Mouse (Mus musculus) mesoderm, embryonic 11.5 days (tissue): ENCODE results near the gene Gm27027.

Experiments used
- DNase-seq: peaks from one replicate; pipeline ENCODE4 v3.0.0-alpha.2; 2012; ENCODE audit warnings: low read depth, low spot score

Gene Gm27027

GRCm38 (mm10) chr2:93976436-93977252, 19.5 kb downstream of the Gm27027 start:
- peak; percentile 63 for DNase-seq

DNA sequence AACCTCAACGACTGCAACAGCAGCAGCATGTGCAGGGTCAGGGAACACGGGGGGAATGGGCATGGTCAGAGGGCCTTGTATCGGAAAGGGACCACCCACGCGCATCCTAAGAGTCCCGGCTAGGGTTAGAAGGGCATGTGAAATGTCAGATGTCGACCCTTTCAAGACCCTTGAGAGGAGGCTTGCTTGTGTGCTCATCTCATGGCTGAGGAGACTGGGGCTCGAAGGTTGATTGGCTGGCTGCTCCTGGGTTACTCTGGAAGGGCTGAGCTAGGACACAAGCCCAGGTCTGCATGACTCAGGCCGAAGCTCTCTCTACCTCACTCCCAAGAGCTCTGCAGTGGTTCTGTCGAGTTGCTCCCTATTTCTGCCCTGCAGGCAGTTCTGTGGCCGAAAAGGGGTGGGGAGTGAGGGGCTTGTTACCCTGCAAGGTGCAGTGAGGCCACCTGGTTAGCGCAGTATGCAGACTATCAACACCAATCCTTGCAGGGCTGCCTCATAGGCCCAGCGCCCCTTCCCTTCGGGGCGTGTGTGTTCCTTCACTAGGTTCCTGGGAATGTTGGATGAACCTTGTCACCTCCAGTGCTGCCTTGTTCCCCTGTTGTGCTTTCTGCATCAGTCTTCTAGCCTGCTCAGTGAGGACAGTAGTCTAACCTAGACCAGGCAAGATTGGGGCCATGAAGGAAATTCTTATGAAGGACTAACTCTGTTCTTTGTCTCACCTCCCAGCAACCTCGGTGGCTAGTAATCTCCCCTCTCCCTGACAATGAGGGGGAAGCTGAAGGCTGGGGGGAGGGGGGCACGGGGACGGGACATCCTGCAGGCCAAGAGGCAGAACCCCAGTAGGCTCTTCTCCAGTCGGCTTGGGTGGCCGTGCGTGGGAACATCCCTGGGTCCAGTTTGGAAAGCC, 20.4 kb downstream of the Gm27027 start:
- DNase-seq, result no peak

- DNase-seq, result no peak
Observed at GRCm38 (mm10) chr2:93975041-93975440, 21.1 kb downstream of the Gm27027 start.

DNA sequence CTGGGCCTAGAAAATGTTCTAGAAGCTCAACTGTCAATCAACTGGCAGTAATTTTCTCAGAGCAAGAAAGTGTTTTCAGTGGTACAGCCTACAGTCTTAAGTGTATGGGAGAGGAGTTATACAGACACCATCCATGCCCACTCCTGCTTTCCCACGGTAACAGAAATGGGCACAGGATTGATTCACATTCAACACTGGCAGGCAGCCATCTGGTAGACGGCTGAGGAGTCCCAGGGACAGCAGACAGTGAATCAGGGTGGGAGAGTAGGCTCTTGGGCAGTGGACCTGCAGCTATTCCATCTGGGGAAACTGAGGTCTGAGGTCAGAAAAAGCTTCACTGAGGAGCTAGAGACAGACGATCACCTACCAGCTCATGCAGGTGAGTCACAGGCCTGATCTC, 24.5 kb downstream of the Gm27027 start:
- DNase-seq, result no peak

DNA sequence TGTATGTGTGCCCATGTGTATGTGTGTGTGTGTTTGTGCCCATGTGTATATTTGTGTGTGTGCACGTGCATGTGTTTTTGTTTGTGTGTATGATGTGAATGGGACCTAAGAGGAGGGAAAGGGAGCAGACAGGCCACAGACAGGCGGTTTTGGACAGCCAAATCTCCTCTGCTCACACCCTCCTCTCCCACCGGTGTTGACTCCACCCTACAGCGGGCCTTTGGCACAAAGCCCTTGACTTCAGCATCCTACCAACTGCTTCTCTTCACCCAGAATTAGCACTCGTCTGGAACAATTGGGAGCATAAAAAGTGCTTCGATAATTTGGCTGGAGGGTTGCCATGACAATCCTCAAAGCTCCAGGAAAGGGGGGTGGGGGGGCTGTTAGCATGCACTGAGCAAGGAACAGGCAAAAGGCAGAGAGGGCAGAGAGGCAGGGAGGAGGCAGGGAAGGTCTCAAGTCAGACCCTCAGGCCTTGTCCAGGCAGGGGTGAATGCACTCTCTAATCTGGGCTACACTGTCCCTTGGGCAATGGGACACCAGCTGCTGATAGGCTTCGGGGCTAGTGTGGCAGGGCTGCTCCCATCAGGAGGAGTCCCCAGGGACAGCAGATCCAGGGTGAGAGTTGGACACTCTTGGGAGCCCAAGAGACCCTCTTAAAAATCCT, 31.5 kb downstream of the Gm27027 start:
- no peak for DNase-seq

DNA sequence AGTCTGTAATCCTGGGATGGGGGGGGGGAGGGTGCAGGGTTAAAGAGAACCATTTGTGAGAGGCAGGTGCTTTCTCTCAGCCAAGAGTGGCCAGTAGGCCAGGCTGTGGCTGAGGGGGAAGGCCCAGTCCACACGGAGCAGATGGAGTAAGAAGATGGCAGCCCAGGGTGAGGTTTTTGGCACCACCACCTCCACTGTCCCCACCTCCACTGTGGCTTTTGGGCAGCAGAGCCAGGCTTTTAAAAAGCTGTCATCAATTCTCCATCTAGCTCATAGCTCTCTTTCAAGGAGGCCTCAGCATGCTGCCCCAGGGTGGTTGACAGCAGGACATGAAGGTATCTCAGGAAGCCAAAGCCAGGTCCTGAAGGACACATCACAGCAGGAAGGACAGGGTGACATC, 32.4 kb downstream of the Gm27027 start:
- DNase-seq, result no peak

DNA sequence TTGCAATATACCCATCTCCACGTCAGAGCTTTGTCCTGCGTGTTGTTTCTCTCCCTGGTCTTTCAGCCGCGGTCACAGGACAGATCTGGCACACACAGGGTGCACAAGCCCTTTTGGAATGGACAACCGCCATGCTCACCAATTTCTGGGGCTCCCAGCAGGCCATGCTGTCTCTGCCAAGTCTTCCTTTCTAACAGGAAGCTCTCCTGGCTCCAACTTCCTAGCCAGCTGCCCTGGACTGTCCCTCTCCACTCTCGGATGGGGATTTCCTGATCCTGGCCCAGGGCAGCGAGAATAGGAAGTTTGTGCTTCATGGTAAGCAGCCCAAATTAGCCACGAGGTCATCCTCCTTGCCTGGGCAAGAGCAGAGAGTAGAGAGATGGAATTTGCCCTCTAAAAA, 34.4 kb downstream of the Gm27027 start:
- DNase-seq, result no peak

DNA sequence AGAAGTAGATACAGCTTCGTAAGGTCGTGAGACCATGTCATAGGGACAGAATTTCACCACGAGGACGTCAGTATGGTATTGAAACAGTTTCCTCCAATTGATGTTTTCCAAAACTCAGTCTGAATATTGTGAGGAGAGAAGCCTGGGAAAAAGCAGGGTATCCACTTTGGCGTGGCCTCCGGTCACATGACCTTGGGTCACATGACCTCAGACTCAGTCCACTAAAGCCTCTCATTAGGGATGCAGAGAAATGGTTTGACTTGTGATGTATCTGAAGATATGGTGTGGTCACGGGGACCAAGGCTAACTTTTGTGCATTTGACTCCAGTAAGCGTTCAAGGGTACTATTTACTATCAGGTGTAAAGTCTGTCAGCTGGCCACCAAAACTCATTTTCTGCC, 36.8 kb downstream of the Gm27027 start:
- no peak for DNase-seq

- DNase-seq, result no peak
Observed at GRCm38 (mm10) chr2:93958216-93958615, 37.9 kb downstream of the Gm27027 start.

GRCm38 (mm10) chr2:93957785-93958175, 38.4 kb downstream of the Gm27027 start:
- no peak for DNase-seq

DNA sequence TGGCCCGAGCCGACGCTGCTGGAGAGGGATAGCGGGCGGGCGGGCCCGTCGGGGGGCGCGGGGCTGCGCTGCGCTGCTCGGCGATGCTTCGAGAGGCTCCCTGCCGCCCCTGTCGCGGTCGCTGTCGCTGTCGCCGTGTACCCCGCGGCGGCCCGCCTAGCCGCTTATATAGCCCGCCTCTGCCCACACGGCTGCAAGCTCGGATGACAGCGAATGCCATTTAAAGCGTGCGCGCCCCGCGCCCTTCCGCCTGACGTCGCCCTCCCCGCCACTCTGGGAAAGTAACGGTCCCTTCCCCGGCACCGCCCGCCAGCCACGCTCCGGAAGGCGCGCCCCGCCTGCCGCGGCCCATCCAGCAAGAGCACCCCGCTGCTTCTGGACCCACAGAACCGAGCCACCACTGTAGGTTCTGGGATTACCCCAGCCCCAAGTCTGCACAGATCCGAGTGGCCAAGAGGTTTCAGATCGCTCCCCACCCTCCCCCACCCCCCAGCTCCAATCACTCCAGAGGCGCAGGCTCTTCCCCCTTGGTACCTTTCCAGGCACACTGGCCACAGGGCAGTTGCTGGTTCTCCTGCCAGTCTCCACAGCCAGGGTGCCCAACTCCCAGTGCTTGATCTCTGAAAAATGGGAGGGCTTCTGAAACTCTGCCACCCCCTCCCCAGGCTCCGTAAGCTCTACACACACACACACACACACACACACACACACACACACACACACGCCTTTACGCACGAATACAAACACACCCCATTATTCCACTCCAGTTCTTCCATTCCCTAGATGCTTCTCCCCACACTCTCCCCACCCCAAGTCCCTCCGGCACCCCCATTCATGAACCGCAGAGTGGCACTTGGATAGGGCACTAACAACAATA, 39.0 kb downstream of the Gm27027 start, which contains the start of gene Gm13889:
TSS of gene Gm13889 (minus strand) at position 294 of the 877 bp plus-strand sequence.
- peak; percentile 47 for DNase-seq

GRCm38 (mm10) chr2:93956331-93956801, 39.8 kb downstream of the Gm27027 start:
- DNase-seq, result peak; percentile 59

GRCm38 (mm10) chr2:93955886-93956285, 40.3 kb downstream of the Gm27027 start:
- DNase-seq, result no peak

DNA sequence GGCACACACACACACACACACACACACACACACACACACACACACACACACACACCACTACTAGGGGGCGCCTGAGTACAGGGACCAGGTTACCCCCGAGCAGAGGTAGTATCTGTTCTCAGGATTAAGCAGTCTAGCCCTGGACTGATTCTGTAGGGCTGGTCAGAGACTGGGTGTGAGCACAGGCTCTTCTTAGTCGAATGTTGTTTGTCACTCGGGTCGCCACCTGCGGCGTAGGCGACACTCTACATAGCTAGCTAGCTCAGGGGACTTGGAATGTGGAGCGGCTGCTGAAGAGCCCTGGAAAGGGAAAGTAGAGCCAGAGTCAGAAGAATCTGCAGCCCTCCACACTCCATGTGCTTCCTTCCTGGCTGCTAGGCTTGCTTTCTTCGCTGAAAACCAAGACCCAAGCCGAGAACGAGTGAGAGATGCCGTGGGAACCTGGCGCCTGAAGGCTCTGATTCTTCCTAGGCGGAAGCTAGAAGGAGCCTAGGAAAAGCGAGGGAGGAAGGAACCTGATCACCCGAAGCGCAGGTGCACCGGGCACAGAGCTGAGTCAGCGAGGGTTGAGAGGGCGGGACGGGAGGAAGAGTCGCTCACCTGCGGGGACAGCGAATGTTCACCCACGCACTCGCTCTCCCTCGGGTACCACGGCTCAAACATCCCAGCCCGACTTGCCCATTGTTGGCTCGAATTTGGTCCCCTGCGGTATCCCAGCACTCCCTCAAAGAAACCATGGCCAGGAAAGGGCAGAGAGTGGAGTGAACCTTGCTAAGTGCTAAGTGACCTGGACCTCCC, 41.2 kb downstream of the Gm27027 start:
- no peak for DNase-seq

GRCm38 (mm10) chr2:93953726-93954125, 42.4 kb downstream of the Gm27027 start:
- no peak for DNase-seq

GRCm38 (mm10) chr2:93946976-93947375, 49.2 kb downstream of the Gm27027 start:
- no peak for DNase-seq

GRCm38 (mm10) chr2:93944855-93945254, 51.3 kb downstream of the Gm27027 start:
- no peak for DNase-seq

GRCm38 (mm10) chr2:93944099-93944498, 52.1 kb downstream of the Gm27027 start:
- DNase-seq, result no peak

DNA sequence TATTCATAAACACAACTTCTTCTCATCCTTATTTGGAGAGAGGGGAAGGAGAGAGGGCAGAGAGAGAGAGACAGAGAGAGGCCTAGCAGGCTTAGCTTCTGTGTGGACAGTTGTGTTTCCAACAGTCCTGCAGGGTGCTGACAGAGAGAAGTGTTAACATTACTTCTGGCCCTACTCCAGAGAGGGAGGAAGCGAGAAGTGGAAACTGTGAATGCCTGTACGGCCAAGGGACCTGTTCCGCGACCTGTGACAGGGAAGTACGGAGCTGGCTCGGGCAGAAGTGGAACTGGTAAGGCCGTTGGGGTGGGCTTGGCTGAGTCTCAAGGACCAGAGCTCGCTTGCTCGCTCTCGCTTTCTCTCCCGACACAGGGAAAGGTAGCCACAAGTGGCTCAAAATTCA, 54.5 kb downstream of the Gm27027 start:
- no peak for DNase-seq

- DNase-seq, result no peak
Observed at GRCm38 (mm10) chr2:93938534-93938933, 57.6 kb downstream of the Gm27027 start.
